Mouse (Mus musculus): Measurements from ENCODE around the gene Soat2.
"Not testable (repeated sequence)": the region's sequence is repeated elsewhere in the genome, so short reads cannot be mapped to it uniquely, and the experiment has no call there.

The Soat2 gene

GRCm38 (mm10) chr15:102147674-102148402 lies 2.5 kb upstream of the Soat2 start:
- peak; percentile 6 for DNase-seq

- peak; percentile 26 for DNase-seq
Measured at GRCm38 (mm10) chr15:102149561-102149960, 765 bp upstream of the Soat2 start.

- peak; percentile 10 for DNase-seq
Measured at GRCm38 (mm10) chr15:102152646-102153045, 2.3 kb downstream of the Soat2 start.

- not testable (repeated sequence) for DNase-seq
Measured at GRCm38 (mm10) chr15:102155006-102155405, 4.7 kb downstream of the Soat2 start.

- DNase-seq, result peak; percentile 13
Measured at GRCm38 (mm10) chr15:102156836-102157235, 6.5 kb downstream of the Soat2 start.

- DNase-seq, result peak; percentile 9
Measured at GRCm38 (mm10) chr15:102160415-102161060, 10.2 kb downstream of the Soat2 start.

GRCm38 (mm10) chr15:102163900-102164693 lies 13.8 kb downstream of the Soat2 start:
- DNase-seq, result no peak

- no peak for DNase-seq
Measured at GRCm38 (mm10) chr15:102165468-102166100, 15.3 kb downstream of the Soat2 start.

GRCm38 (mm10) chr15:102167620-102168021 lies 17.3 kb downstream of the Soat2 start:
- peak; percentile 37 for DNase-seq

GRCm38 (mm10) chr15:102169064-102169463 lies 18.7 kb downstream of the Soat2 start:
- DNase-seq, result peak; percentile 13

- DNase-seq, result no peak
Measured at GRCm38 (mm10) chr15:102173581-102173980, 23.3 kb downstream of the Soat2 start.

GRCm38 (mm10) chr15:102175736-102176319 lies 25.5 kb downstream of the Soat2 start:
- no peak for DNase-seq

GRCm38 (mm10) chr15:102176571-102177316 lies 26.4 kb downstream of the Soat2 start:
- DNase-seq, result peak; percentile 41

GRCm38 (mm10) chr15:102177417-102177816 lies 27.1 kb downstream of the Soat2 start:
- peak; percentile 23 for DNase-seq

GRCm38 (mm10) chr15:102178279-102178678 lies 28.0 kb downstream of the Soat2 start:
- DNase-seq, result peak; percentile 90

- no peak for DNase-seq
Measured at GRCm38 (mm10) chr15:102179106-102179505, 28.8 kb downstream of the Soat2 start.

- DNase-seq, result no peak
Measured at GRCm38 (mm10) chr15:102179924-102180323, 29.6 kb downstream of the Soat2 start.

GRCm38 (mm10) chr15:102183076-102183475 lies 32.8 kb downstream of the Soat2 start:
- DNase-seq, result peak; percentile 53

- DNase-seq, result no peak
Measured at GRCm38 (mm10) chr15:102186239-102186638, 35.9 kb downstream of the Soat2 start.

- peak; percentile 75 for DNase-seq
Measured at GRCm38 (mm10) chr15:102188096-102188495, 37.8 kb downstream of the Soat2 start.

GRCm38 (mm10) chr15:102188883-102189282 lies 38.6 kb downstream of the Soat2 start:
- DNase-seq, result peak; percentile 59

- DNase-seq, result no peak
Measured at GRCm38 (mm10) chr15:102191699-102192098, 41.4 kb downstream of the Soat2 start.

All from kidney, postnatal 10 days (tissue).